Mouse (Mus musculus) lung, adult 2 months (tissue): ENCODE measurements around the gene Epor.

Source experiments
- CTCF ChIP-seq: fragments of 200-500 bp; IDR thresholded peaks from 2 replicates; pipeline ENCODE4 v1.5.1; 2011; ENCODE audit warnings: mild to moderate bottlenecking, low read length, control low read depth; ENCODE audit not compliant: insufficient read depth
- POLR2A ChIP-seq: fragments of 200-500 bp; IDR thresholded peaks from 2 replicates; pipeline ENCODE4 v1.6.1; 2011; ENCODE audit warnings: low read depth, mild to moderate bottlenecking, control low read depth, low read length, borderline replicate concordance; ENCODE audit errors: extremely low read depth

GRCm38 (mm10) chr9:21976626-21977175 is 13.4 kb upstream of the Epor start:
- TF ChIP-seq POLR2A (no peak), CTCF (no peak)
